Mouse (Mus musculus) gastrocnemius, postnatal 25 days (tissue): ENCODE results near the gene Pdzd2. TPM values are rescaled to one million over a fixed set of nuclear protein-coding genes. Genes with fewer than 3 reads are reported as not detected.

Experiments used
- DNase-seq: peaks from one replicate; pipeline ENCODE4 v3.0.0; 2022
- total RNA-seq, 2 experiments: library from RNA; stranded (reverse); gene quantifications; 1 replicate in 1 of 2; 2 replicates in 1 of 2; pipeline ENCODE4 v1.2.3; 2021

Pdzd2 gene
- total RNA-seq, 2 experiments from 2014 or later, result 18.9 to 19.3 TPM

- no peak for DNase-seq
Observed at GRCm38 (mm10) chr15:12430670-12431069, 309.1 kb downstream of the Pdzd2 start.

- DNase-seq, result no peak
Observed at GRCm38 (mm10) chr15:12429572-12430431, 309.9 kb downstream of the Pdzd2 start.

- DNase-seq, result peak; percentile 58
Observed at GRCm38 (mm10) chr15:12427818-12428217, 311.9 kb downstream of the Pdzd2 start.

GRCm38 (mm10) chr15:12426342-12426741 is 313.4 kb downstream of the Pdzd2 start:
- DNase-seq, result no peak

- no peak for DNase-seq
Observed at GRCm38 (mm10) chr15:12425049-12425627, 314.6 kb downstream of the Pdzd2 start.

GRCm38 (mm10) chr15:12424187-12424586 is 315.5 kb downstream of the Pdzd2 start:
- no peak for DNase-seq

GRCm38 (mm10) chr15:12420915-12421314 is 318.8 kb downstream of the Pdzd2 start:
- DNase-seq, result no peak

- no peak for DNase-seq
Observed at GRCm38 (mm10) chr15:12420376-12420775, 319.3 kb downstream of the Pdzd2 start.

GRCm38 (mm10) chr15:12419446-12419845 is 320.3 kb downstream of the Pdzd2 start:
- DNase-seq, result no peak

GRCm38 (mm10) chr15:12415536-12416200 is 324.1 kb downstream of the Pdzd2 start:
- DNase-seq, result no peak

GRCm38 (mm10) chr15:12414696-12415095 is 325.0 kb downstream of the Pdzd2 start:
- no peak for DNase-seq

- no peak for DNase-seq
Observed at GRCm38 (mm10) chr15:12408205-12408604, 331.5 kb downstream of the Pdzd2 start.

GRCm38 (mm10) chr15:12405592-12405991 is 334.1 kb downstream of the Pdzd2 start:
- no peak for DNase-seq

- DNase-seq, result no peak
Observed at GRCm38 (mm10) chr15:12397032-12397431, 342.7 kb downstream of the Pdzd2 start.

- DNase-seq, result no peak
Observed at GRCm38 (mm10) chr15:12394758-12395157, 345.0 kb downstream of the Pdzd2 start.

- DNase-seq, result no peak
Observed at GRCm38 (mm10) chr15:12388726-12389489, 350.8 kb downstream of the Pdzd2 start.

- DNase-seq, result no peak
Observed at GRCm38 (mm10) chr15:12384679-12385078, 355.0 kb downstream of the Pdzd2 start.

- peak; percentile 25 for DNase-seq
Observed at GRCm38 (mm10) chr15:12380548-12380947, 359.2 kb downstream of the Pdzd2 start.

GRCm38 (mm10) chr15:12380057-12380456 is 359.7 kb downstream of the Pdzd2 start:
- no peak for DNase-seq

- DNase-seq, result no peak
Observed at GRCm38 (mm10) chr15:12377800-12378199, 361.9 kb downstream of the Pdzd2 start.

- DNase-seq, result no peak
Observed at GRCm38 (mm10) chr15:12376491-12377069, 363.1 kb downstream of the Pdzd2 start.
